Mouse (Mus musculus): ENCODE results near the gene Gpr61.
A peak's percentile ranks its signal among the peaks of the same experiment; 100 is the strongest.

Gpr61 gene

DNA sequence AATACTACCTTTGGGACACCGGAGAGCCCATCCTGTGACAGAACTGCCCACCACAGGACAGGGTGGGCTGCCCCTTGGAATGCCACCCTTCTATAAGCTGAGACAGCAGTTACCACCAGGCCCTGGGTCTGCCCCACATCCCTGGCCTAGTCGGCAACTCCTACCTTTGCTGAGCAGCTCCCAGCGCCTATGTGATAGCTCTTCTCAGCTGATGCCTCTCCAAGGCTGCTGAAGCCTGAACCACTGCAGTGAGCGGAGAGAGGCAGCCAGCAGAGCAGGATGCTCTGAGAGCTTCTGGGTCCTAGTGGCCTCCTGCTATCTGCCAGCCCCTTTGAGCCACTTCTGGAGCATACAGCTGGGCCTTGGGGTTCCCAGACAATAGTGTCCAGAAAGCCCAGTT, at the start of gene Gpr61:
TSS of gene Gpr61 (minus strand) at position 227 of the 400 bp plus-strand sequence.
- DNase-seq (ENCODE audit: low spot score in 2 of 2), result peak; percentile 59 to 63

DNA sequence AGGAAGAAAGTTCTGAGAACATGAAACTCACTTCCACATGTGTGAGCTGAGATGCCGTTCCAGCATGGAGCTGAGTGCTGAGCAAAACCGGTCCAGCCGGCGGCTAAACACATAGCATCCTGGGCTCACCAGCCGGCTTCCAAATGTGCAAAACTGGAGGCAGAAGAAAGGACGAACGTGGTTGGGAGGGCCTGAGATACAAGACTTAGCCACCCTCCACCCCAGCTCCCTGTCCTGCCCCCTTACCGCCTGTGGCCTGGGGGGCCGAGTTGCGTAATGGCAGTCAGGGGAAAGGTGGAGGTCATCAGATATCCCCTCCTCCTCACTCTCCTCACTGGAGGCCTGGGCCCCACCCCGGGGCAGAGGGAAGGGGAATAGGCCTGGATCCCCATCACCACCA, 49.8 kb upstream of the Gpr61 start:
- DNase-seq (ENCODE audit: low spot score in 2 of 2), result peak in 1 of 2 experiments; percentile 7

DNA sequence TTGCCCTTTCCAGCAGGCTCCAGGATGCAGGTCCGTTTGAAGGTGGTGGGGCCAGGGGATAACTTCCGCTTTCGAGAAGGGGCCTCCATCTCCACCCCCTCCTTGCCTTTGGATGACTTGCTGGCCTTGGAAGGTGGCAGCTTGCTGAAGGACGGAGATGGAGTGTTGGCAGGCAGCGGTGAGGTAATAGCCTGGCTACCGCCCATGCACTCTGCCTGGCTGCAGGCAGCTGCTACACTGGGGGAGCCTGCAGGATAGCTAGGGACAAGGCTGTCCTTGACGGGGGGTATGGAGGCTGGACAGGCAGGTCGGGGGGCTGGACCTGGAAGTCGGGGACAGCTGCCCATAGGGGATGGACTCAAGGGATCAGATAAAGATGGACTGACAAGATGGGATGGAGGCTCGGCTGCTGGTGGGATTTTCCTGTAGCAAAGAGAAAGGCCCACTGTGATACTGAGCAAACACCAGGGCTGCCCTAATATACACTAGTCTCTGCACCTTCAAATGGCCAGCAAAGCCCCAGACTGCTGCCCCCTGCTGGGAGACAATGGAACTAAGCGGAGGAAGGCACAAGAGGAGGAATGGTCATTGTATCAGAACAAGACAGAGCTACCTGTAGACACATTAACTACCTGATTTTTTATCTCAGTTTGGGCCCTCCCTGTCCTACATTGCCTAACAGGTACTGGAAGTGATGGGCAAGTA, 49.1 kb upstream of the Gpr61 start:
- peak; percentile 63 to 78 for DNase-seq (ENCODE audit: low spot score in 2 of 2)

DNA sequence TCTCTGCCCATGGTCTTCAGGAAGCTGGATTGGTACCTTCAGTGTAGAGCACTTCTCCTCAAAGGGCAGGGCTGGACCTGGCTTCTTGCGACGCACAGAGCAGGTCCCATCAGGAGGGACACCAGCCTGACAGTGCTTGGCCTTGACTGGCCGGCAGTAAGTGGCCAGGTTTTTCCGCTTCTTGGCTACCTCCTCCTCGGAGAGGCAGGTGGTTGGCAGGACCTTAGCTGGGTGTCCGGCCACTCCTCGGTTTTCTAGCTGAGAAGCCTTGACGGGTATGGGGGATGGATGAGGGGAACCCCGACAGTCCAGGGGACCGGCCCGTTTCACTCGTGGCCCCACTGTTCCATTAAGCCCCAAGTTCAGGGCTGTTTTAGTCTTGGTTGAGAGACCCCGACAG, 48.5 kb upstream of the Gpr61 start:
- DNase-seq (ENCODE audit: low spot score in 2 of 2), result peak; percentile 4 to 7

DNA sequence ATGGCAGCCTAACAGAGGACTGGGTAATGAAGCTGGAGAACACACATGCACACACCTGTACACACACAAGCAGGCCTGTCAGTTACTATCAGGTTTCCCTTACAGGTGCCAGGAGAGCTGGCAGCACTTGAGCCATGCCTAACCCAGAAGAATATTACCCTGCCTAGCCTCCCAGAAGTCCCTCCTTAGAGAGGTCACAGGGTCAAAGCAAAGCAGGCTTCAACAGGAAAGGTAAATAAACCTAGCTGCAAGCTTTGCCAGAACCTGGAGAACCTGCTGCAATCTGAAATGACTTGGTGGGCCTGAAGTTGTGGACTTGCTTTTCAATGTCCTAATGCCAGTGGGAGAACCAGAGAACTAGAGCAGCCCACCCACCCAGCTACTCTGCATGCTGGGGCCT, 47.8 kb upstream of the Gpr61 start:
- no peak for DNase-seq (ENCODE audit: low spot score in 2 of 2)

DNA sequence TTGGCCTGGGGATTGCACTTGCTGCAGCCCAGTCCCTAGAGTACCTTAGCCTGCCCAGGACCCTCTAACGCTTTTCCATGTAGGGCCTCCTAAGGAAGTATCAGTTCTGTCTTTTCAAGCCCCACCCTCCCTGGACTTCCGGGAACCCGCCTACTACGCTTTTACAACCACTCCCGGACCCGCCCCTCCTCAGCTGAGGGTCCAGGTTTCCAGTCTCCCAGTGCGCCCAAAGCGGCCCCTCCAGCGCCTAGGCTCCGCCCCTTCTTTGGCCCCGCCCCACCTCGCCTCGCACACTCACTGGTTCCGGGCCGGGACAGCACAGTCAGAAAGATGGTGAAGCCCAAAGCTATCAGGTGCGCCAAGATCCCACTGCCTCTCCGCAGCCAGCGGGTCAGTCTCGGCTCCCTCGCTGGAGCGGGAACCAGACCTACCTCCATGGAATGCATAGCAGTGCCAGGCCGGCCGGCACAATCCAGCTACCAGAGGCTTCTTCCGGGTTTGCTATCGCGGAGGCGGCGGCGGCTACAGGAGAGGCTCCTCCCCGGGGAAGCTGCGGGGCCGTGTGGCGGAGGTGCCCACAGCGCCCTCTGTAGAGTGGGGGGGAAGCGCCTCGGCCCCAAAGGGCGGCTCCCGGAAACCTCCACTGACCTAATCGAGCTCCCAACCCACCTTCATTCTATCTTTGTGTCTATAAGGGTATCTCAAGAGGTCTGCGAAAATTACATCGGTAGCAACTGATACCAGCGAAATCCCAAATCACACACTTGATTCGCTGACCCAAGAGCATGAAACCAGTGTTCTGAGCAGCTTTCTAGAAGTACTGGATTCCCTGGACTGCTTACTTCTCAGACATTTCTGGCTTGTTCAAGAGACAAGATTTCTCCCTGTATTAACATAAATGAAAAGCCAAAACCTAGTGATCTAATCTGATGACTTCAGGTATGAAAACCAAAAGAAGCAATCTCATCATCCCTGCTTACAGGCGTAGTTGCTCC, 45.9 kb upstream of the Gpr61 start, which contains the start of gene Cyb561d1:
TSS of gene Cyb561d1 (minus strand) at position 884 of the 995 bp plus-strand sequence.
- peak; percentile 86 for DNase-seq (ENCODE audit: low spot score in 2 of 2)

DNA sequence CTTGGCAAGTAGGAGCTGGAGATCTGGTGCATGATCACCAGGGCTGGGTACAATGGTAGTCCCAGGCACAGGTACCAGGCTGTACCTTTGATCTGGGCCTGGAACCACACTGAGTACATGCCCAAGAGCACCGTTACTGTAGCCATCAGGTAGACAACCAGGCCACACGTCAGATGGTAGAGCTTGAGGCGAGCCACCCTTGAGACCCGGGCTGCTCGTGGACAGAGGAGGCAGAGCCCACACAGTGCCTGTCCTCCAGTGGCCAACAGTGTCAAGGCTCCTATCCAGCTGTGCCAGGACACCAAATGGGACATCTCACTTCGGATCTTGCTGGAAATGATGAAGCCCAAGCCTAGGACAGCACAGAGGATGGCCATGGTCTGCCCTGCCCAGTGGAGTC, 44.5 kb upstream of the Gpr61 start:
- peak; percentile 4 to 13 for DNase-seq (ENCODE audit: low spot score in 2 of 2)

DNA sequence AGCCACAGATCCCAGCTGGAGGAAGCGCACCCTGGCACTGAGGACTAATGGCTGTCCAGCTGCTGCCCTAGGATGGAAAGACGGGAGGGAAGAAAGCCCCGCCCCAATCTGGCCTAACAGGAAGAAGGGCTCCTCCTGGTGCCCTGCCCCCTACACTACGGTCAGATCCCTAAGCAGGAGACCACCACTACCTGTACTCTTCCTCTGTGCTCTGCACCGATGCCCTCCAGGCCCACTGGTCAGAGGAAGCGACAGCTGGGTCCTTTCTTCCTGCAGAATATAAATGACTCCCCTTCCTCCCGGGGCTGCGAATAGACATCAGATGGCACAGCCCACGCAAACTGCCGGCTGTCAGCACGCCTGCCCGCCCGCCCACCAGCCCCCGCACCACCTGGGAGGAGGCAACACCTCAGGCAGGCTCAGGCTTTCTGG, 42.4 kb upstream of the Gpr61 start:
- peak; percentile 65 to 70 for DNase-seq (ENCODE audit: low spot score in 2 of 2)

DNA sequence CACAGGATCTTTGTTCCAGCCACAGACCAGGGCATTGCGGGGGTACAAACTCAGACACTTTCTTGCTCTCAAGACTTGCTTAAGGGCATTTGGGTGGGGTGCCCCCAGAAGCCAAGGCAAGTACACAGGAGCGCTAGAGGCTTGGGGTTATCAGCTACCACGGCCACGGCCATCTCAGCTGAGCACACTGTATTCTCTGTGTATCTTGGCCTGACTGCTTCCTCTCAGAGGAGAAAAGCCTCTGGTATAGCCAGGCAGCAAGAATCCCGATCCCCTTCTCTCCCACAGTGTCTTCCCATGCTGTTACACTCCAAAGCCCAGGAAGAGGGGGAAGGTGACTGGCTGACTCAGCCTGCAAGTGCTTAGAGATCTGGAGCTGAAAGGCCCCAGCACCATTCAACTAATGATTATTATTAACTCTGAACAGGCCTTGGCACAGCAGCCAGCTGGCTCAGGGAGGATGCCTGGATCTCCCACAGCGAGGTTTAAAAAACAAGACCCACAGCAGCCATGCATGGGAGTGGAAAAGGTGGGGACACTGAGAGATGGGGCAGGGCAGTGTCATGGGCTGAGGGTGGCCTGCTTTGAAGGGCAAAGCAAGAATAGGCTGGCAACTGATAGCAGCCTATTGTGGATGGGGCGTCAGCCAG, 41.4 kb upstream of the Gpr61 start:
- peak in 1 of 2 experiments; percentile 44 for DNase-seq (ENCODE audit: low spot score in 2 of 2)

DNA sequence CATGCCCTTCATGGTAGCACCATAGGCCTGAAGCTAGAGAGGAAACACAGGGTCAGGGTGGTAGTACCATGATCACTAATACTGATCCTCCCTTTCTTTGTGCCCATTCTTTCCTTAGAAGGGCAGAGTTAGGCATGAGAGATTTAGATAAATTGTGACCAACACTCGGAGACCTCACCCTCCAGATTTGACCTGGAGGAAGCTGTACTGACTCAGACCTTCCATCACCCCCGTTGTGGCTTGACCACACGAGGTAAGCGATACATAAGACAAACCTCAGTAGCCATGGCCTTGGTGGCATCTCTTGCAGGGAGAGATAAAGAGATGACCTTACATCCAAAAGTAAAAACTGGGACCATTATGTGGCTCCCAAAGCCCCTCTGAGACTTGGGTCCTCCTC, 40.6 kb upstream of the Gpr61 start:
- no peak for DNase-seq (ENCODE audit: low spot score in 2 of 2)

DNA sequence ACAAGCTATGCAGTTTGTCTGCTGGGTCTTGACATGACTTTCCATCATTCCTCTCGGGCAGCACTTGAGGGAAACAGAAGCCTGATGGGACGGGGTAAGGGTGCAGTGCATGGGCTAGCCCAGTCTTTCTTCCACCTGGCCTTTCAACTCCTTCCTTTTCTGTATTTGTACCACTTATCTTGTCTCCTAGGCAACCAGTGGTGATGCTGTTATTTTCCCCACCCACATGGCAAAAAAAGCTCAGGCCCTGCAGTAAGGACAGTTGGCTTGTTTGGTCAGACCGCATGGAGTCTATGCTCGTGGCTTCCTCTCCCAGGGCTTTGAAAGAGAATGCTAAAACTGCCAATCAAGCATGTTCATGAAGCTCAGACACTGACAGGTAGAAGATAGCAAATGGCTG, 39.0 kb upstream of the Gpr61 start:
- DNase-seq (ENCODE audit: low spot score in 2 of 2), result no peak

DNA sequence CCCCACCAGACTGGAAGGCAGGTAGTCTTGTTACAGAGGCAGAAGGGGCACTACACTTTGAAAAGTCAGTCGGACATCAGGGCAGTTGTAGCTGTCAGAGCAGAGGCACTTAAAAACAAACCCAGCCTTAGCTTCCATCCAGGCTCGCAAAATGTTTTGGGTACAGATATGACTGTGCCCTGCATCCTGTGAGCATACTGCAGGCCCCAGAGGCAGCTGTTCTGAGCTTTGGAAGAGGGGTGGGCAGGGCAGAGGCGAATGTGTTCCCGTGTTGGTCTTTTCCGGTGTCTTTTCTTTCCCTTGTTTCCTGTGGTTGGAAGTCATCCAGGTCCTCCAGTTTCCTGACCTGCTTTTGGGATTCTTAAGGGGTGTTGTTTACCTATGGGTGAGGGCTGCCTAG, 35.2 kb upstream of the Gpr61 start:
- DNase-seq (ENCODE audit: low spot score in 2 of 2), result no peak

DNA sequence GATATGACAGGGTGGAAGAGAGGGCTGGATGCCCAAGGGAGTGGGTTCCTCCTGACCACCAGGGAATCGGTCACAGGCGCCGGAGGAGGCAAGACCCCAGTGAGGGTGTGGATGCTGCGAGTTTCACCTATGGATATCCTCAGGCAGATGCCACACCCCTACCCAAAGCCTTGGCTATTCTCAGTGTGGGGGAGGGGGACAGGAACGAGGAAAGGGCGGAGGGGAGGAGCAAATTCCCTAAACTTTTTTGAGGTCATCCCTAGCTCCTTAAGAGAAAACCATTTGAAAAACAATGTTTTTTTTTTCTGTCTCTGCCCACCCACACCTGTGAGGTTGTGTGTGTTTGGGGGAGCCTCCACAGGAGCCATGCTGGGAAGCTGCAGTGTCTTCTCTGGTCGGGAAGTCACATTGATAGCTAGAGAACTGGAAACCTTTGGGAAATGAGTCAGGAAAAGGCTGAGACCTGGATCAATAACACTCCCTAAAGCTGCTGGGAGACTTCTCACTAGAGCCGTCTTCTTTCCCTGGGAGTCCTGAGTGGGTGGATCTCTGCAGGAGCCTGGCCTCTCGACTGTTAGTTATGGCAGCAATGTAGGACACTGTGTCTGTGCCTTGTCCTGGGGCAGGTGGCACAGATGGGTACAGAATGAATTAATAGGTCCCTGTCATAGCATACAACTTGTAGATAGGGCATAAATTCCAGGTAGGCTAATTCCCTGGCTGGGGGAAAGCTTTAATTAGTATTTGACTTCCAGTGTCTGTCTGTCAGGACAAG, 34.2 kb upstream of the Gpr61 start:
- no peak for DNase-seq (ENCODE audit: low spot score in 2 of 2)

DNA sequence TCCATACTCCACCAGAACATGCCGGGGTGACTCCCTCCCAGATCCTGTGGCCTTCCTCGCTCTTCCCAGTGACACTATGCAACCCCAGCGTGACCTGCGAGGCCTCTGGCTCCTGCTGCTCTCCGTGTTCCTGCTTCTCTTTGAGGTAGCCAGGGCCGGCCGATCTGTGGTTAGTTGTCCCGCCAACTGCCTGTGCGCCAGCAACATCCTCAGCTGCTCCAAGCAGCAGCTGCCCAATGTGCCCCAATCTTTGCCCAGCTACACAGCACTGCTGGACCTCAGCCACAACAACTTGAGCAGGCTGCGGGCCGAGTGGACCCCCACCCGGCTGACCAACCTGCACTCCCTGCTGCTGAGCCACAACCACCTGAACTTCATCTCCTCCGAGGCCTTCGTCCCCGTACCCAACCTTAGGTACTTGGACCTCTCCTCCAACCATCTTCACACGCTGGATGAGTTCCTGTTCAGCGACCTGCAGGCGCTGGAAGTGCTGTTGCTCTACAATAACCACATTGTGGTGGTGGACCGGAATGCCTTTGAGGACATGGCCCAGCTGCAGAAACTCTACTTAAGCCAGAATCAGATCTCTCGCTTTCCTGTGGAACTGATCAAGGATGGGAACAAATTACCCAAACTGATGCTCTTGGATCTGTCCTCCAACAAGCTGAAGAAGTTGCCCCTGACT, 32.6 kb upstream of the Gpr61 start:
- DNase-seq (ENCODE audit: low spot score in 2 of 2), result no peak

DNA sequence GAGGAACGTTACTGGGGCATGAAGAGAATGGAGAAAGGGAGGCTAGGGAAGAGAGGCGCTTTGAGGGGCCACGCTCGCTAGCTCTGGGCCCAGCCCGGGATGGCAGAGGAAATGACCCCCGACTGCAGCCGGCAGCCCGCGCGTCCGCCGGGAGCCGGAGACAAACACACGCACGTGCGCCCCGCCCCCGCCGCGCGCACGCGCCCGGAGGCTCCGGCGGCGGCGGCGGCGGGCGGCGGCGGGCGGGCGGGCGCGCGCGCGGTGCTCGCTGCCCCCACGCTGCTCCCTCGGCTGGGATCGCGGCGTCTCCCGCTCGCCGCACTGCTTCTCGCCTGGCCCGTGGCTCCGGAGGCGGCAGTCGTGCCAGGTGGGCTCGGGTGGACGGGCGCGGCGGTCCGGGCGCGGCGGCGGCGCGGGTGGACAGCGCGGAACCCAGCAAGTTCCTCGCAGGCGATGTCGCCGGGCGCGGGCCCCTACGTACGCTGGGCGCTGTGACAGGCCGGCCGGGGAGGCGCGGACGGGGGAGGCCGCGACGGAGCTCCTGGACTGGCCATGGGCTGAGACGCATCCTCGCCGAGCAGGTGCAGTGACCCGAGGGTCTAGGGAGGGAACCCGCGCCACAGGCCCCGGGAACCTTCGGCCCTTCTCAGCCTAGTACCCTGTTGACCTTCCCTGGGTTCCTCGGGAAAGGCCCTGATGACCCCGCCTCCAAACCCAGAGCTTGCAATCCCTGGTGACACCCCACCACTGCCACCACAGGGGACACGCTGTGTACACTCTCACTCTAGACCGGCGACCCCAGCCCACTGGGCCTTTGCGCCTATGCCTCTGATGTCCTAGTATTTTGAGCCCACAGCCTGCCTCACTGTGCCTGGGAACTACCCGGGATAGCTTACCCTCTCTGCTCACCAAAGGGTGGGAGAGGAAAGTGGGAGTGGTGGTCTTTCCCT, 31.7 kb upstream of the Gpr61 start, which contains the start of gene Amigo1:
TSS of gene Amigo1 (plus strand) at position 238 of the 950 bp plus-strand sequence.
- no peak for DNase-seq (ENCODE audit: low spot score in 2 of 2)

DNA sequence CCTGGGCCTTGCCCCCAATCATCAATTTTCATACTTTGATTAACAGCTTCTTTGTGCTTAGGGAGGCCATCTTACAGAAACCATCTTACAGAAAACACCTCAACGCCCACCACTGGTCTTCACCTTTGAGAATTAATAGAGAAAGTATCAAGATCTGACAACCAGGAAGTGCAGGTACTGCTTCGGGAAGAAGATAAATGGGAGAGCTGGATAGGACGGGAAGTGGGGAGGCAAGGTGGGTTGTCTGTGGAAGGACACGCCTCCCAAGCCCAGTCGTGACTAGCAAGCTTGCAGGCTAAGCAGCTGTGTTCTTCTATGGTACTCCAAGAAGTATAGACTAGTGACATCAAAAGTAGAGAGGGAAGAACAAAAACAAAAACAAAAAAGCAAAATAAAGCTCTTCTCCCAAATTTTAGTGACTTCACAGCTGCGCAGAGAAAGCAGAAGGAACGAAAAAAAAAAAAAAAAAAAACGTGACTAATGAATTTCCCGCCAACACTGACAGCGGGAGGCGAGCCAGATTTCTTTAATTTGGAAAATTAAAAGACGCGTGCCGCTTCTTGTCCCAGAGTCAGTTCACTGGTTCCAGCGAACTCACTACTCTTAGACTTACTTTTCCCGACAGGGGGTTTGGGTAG, 30.9 kb upstream of the Gpr61 start:
- DNase-seq (ENCODE audit: low spot score in 2 of 2), result no peak

DNA sequence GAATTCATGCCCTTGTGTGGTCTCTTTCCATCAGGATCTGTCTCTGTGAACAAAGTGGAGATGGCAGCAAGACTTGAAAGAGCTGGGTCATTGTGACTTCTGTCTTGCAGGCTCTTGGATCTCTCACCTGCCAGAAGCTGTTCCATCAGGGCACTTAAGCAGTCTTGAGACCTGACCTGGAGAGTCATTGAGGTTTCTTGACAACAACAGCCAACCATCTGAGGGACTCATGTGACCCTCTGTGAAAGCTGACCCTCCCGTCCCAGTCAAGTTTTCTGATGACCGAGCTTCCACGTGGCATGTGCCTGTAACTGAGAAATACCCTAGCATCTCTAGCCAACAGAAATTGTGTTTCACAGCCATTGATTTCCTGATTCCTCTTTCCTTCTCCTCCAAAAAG, 30.1 kb upstream of the Gpr61 start:
- DNase-seq (ENCODE audit: low spot score in 2 of 2), result no peak

DNA sequence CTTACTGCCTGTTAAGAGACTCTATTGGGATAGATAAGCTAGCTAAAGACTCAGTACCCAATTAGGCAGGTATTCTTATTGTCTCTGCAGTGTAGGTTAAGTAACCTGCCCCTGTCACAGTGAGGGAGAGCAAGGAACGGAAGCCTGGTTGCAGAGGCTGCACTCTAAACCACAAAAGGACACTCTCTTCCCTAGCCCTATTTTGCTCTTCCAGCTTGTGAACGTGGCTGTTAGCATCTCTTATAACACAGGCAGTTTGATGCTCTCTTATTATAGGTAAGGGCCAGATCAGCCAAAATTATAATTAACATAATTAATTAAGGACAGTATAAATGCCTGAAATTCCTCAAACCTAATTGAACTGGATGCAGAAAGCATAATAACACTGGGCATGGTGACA, 25.8 kb upstream of the Gpr61 start:
- no peak for DNase-seq (ENCODE audit: low spot score in 2 of 2)

Data from frontal cortex, postnatal 14 days (tissue).